Mouse (Mus musculus): ENCODE measurements at regions not wholly inside any gene's neighbourhood (a gene's known extent, or its start where the extent isn't known, plus 50 kb on each side); places are given as distances from the start of the nearest gene placed in this dataset.

DNA sequence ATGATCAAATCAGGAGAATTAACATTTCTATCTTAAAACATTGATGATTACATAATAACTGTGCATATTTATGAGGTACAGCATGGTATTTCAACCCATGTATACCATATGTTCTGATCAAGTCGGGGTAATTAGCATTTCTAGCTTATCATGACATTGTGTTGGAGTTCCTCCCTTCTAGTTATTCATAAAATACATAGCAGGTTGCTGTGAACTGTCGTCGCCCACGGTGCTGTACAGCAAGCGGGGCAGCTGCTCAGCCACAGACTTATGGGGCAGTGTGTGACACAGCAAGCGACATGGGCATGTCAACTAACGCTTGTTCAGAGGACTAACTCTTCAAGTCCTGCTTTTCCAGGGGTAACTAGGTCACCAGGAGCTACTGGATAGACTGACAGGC, 2238.6 kb upstream of the Lrrc6 start:
- no peak for TF ChIP-seq POLR2A (IDR thresholded peaks at IDR 0.05; ENCODE audit: control insufficient read depth in 1 of 2, insufficient read depth in 1 of 2, low read depth in 1 of 2, low read length in 2 of 2, poor library complexity in 1 of 2)
- TF ChIP-seq CTCF (IDR thresholded peaks at IDR 0.05 in 2 of 3, conservative IDR thresholded peaks at IDR 0.05 in 1 of 3; ENCODE audit: control insufficient read depth in 1 of 3, insufficient read depth in 1 of 3, low read depth in 2 of 3, low read length in 3 of 3, poor library complexity in 1 of 3, severe bottlenecking in 1 of 3) = no peak
- TF ChIP-seq JUND (IDR thresholded peaks at IDR 0.05; ENCODE audit: low read depth, low read length) = no peak
- TF ChIP-seq ZMIZ1 (IDR thresholded peaks at IDR 0.05; ENCODE audit: low read depth, low read length) = no peak
- no peak for TF ChIP-seq MAZ (IDR thresholded peaks at IDR 0.05; ENCODE audit: low read depth, low read length)
- no peak for TF ChIP-seq EP300 (IDR thresholded peaks at IDR 0.05; ENCODE audit: low read depth in 1 of 2, low read length in 2 of 2)
- no peak for TF ChIP-seq SMC3 (IDR thresholded peaks at IDR 0.05; ENCODE audit: low read depth, low read length)
- no peak for TF ChIP-seq TCF12 (IDR thresholded peaks at IDR 0.05; ENCODE audit: low read depth, low read length)
- TF ChIP-seq CHD2 (IDR thresholded peaks at IDR 0.05; ENCODE audit: low read length) = no peak
- no peak for TF ChIP-seq CHD1 (IDR thresholded peaks at IDR 0.05; ENCODE audit: low read depth, low read length)
- no peak for TF ChIP-seq RCOR1 (IDR thresholded peaks at IDR 0.05; ENCODE audit: low read depth, low read length)
- no peak for TF ChIP-seq NELFE (IDR thresholded peaks at IDR 0.05; ENCODE audit: low read depth, low read length)
- TF ChIP-seq POLR2AphosphoS5 (IDR thresholded peaks at IDR 0.05; ENCODE audit: borderline replicate concordance, low read depth, low read length) = no peak

Measured in MEL (cell line).